ENCODE assay signal across 24 mouse cellular contexts in genomic region chr1:79921890-79922289, GRCm38 (mm10).
DNase-seq lines count a peak whose midpoint lies in the region; ATAC-seq and TF ChIP-seq lines count a peak whose summit lies in the region.
"Had no signal": no experiment of that assay in that cellular context is flagged by ENCODE, and none has a peak within 500 bp of the region (broad histone marks: within the 10 kb centered on the region; RNA-seq: fewer than 3 reads in every experiment).

No protein-coding gene starts in this region.

- ATAC-seq in heart, embryonic 12.5 days (ENCODE audit: insufficient number of reproducible peaks, low FRiP score) = no peak
- no peak for ATAC-seq in kidney, embryonic 16.5 days (ENCODE audit: low FRiP score, low TSS enrichment)
- ATAC-seq: activated CD4-positive, CD25-positive, alpha-beta regulatory T cell, adult 4 months; forebrain, embryonic 13.5 days had no signal

- no peaks in the 10 kb centered on the region for H3K27me3 ChIP-seq in heart, embryonic 12.5 days (replicated peaks)
- 0 out of 2 replicates have a peak, but pooled peaks cover 1% of the 10 kb centered on the region for H3K27me3 ChIP-seq in kidney, adult 2 months (replicated peaks; ENCODE audit: control insufficient read depth, insufficient read depth, low read length)
- H3K27me3 ChIP-seq in kidney, embryonic 16.5 days (ENCODE audit: insufficient read depth, low read length) = no peaks in the 10 kb centered on the region
- H3K27me3 ChIP-seq: embryonic facial prominence, embryonic 12.5 days; forebrain, embryonic 13.5 days; hindbrain, embryonic 12.5 days; neural tube, embryonic 15.5 days had no signal

- no peak overlapping the region for H3K9ac ChIP-seq in heart, embryonic 12.5 days
- H3K9ac ChIP-seq in kidney, embryonic 16.5 days (replicated peaks; ENCODE audit: low read length) = no peak overlapping the region
- H3K9ac ChIP-seq: embryonic facial prominence, embryonic 12.5 days; forebrain, embryonic 13.5 days; hindbrain, embryonic 12.5 days; liver, embryonic 14.5 days; neural tube, embryonic 15.5 days had no signal

- no peak overlapping the region for H3K27ac ChIP-seq in heart, embryonic 12.5 days (ENCODE audit: poor library complexity, severe bottlenecking)
- H3K27ac ChIP-seq in kidney, adult 2 months (ENCODE audit: insufficient read depth, low read depth, low read length) = no peak overlapping the region
- H3K27ac ChIP-seq in kidney, embryonic 16.5 days (ENCODE audit: low read length) = no peak overlapping the region
- H3K27ac ChIP-seq: embryonic facial prominence, embryonic 12.5 days; forebrain, embryonic 13.5 days; hindbrain, embryonic 12.5 days; liver, embryonic 14.5 days; neural tube, embryonic 15.5 days had no signal

- DNase-seq in heart, adult 11 months = peak; percentile 92
- DNase-seq in kidney, adult 2 months = peak; percentile 74
- DNase-seq in ovary, postnatal 36 days (ENCODE audit: low spot score) = peak; percentile 5
- no peak for DNase-seq in ovary, adult 18-20 months (ENCODE audit: low spot score)
- DNase-seq in neural tube, embryonic 10.5 days (ENCODE audit: extremely low spot score, low spot score) = no peak
- no peak for DNase-seq in cerebellum, postnatal 36 days
- DNase-seq: adrenal gland, postnatal 10 days; cerebellum, adult 9-11 months; gastrocnemius, postnatal 36 days; layer of hippocampus, postnatal 36 days; midbrain, embryonic 14.5 days; right cerebral cortex, postnatal 25 days; thymus, adult 2 months had no signal

- no peak for TF ChIP-seq CTCF in kidney, adult 2 months (conservative IDR thresholded peaks at IDR 0.05; ENCODE audit: insufficient read depth, insufficient read length, low read depth, low read length)

- WGBS in heart, embryonic 12.5 days = 74% methylated on average over 3 of the region's 3 CpGs
- 35% methylated on average over 3 of the region's 3 CpGs for WGBS in kidney, adult 2 months
- 51% methylated on average over 3 of the region's 3 CpGs for WGBS in kidney, embryonic 16.5 days

- no peak for TF ChIP-seq POLR2A in kidney, adult 2 months (IDR thresholded peaks at IDR 0.05; ENCODE audit: low read depth, low read length)

- H3K4me1 ChIP-seq in heart, embryonic 12.5 days (replicated peaks) = no peaks in the 10 kb centered on the region
- H3K4me1 ChIP-seq in kidney, adult 2 months (ENCODE audit: control insufficient read depth, insufficient read depth, low read length) = no peaks in the 10 kb centered on the region
- H3K4me1 ChIP-seq in kidney, embryonic 16.5 days (ENCODE audit: insufficient read depth, low read length) = peaks cover 13% of the 10 kb centered on the region
- H3K4me1 ChIP-seq: embryonic facial prominence, embryonic 12.5 days; forebrain, embryonic 13.5 days; hindbrain, embryonic 12.5 days; neural tube, embryonic 15.5 days had no signal

- no peak overlapping the region for H3K4me3 ChIP-seq in heart, embryonic 12.5 days
- no peak overlapping the region for H3K4me3 ChIP-seq in kidney, adult 2 months (ENCODE audit: insufficient read depth, low read depth, low read length)
- no peak overlapping the region for H3K4me3 ChIP-seq in kidney, embryonic 16.5 days (ENCODE audit: low read length)
- H3K4me3 ChIP-seq: embryonic facial prominence, embryonic 12.5 days; erythroblast, embryonic 14.5 days; forebrain, embryonic 13.5 days; hindbrain, embryonic 12.5 days; myocyte; neural tube, embryonic 15.5 days had no signal

- no peaks in the 10 kb centered on the region for H3K9me3 ChIP-seq in heart, embryonic 12.5 days (replicated peaks)
- no peaks in the 10 kb centered on the region for H3K9me3 ChIP-seq in kidney, embryonic 16.5 days (ENCODE audit: low read length)
- H3K9me3 ChIP-seq: embryonic facial prominence, embryonic 12.5 days; forebrain, embryonic 13.5 days; G1E; hindbrain, embryonic 12.5 days; neural tube, embryonic 15.5 days had no signal

- H3K4me2 ChIP-seq in heart, embryonic 12.5 days = no peak overlapping the region
- H3K4me2 ChIP-seq in kidney, embryonic 16.5 days (replicated peaks; ENCODE audit: low read depth, low read length) = no peak overlapping the region
- H3K4me2 ChIP-seq: embryonic facial prominence, embryonic 12.5 days; forebrain, embryonic 13.5 days; hindbrain, embryonic 12.5 days; neural tube, embryonic 15.5 days had no signal

- H3K36me3 ChIP-seq in heart, embryonic 12.5 days = no peaks in the 10 kb centered on the region
- H3K36me3 ChIP-seq in kidney, adult 2 months (ENCODE audit: control insufficient read depth, insufficient read depth, low read length) = no peaks in the 10 kb centered on the region
- no peaks in the 10 kb centered on the region for H3K36me3 ChIP-seq in kidney, embryonic 16.5 days (ENCODE audit: insufficient read depth, low read length)
- H3K36me3 ChIP-seq: embryonic facial prominence, embryonic 12.5 days; G1E; hindbrain, embryonic 12.5 days; neural tube, embryonic 15.5 days had no signal

Comparison
In these comparisons a context has a peak if more than half of its experiments do, and no peak if none do; other contexts are left out.
1. DNase-seq: peak in heart, adult 11 months (single experiment), kidney, adult 2 months (single experiment) and ovary, postnatal 36 days (single experiment); none in ovary, adult 18-20 months (single experiment), neural tube, embryonic 10.5 days (single experiment) and cerebellum, postnatal 36 days (0 of 2).